Mouse (Mus musculus): ENCODE measurements around the gene Cdc14a. TPM values are rescaled to one million over a fixed set of nuclear protein-coding genes. Genes with fewer than 3 reads are reported as not detected.

Cdc14a gene
- total and polyA plus RNA-seq, 3 experiments: 2.6 to 5.9 TPM; not detected in 1

Other genes with a start within 250 kb of the Cdc14a start
- not detected in 2 replicates for gene Gpr88, start 170.5 kb downstream of the Cdc14a start, total RNA-seq (2012; rRNA removed)
- not detected for gene Gpr88, start 170.5 kb downstream of the Cdc14a start, polyA plus RNA-seq (2012; ENCODE audit: insufficient read depth in 1 of 2, insufficient read length in 2 of 2, low read depth in 1 of 2, low replicate concordance in 2 of 2, missing spikeins in 1 of 2)
- 68.3 and 72.9 TPM in 2 replicates for gene Rtca, start 84.2 kb upstream of the Cdc14a start, total RNA-seq (2012; rRNA removed)
- 100 to 1,000 TPM in 1 of 2 experiments, 10 to 100 TPM in 1; 68.6 to 307 TPM for gene Rtca, start 84.2 kb upstream of the Cdc14a start, polyA plus RNA-seq (2012; ENCODE audit: insufficient read depth in 1 of 2, insufficient read length in 2 of 2, low read depth in 1 of 2, low replicate concordance in 2 of 2, missing spikeins in 1 of 2)
- 12.7 and 15.3 TPM in 2 replicates for gene Dbt, start 89.0 kb upstream of the Cdc14a start, total RNA-seq (2012; rRNA removed)
- gene Dbt, start 89.0 kb upstream of the Cdc14a start, polyA plus RNA-seq (2012; ENCODE audit: insufficient read depth in 1 of 2, insufficient read length in 2 of 2, low read depth in 1 of 2, low replicate concordance in 2 of 2, missing spikeins in 1 of 2): 10 to 100 TPM in 1 of 2 experiments, not detected in 1; 13.2 TPM
- 0.39 and 0.65 TPM in 2 replicates for gene Lrrc39, start 138.9 kb upstream of the Cdc14a start, total RNA-seq (2012; rRNA removed)
- gene Lrrc39, start 138.9 kb upstream of the Cdc14a start, polyA plus RNA-seq (2012; ENCODE audit: insufficient read depth in 1 of 2, insufficient read length in 2 of 2, low read depth in 1 of 2, low replicate concordance in 2 of 2, missing spikeins in 1 of 2): under 1 TPM in 1 of 2 experiments, not detected in 1; 0.40 TPM
- gene Sass6, start 170.9 kb upstream of the Cdc14a start, total RNA-seq (2012; rRNA removed): 8.5 and 9.2 TPM in 2 replicates
- gene Sass6, start 170.9 kb upstream of the Cdc14a start, polyA plus RNA-seq (2012; ENCODE audit: insufficient read depth in 1 of 2, insufficient read length in 2 of 2, low read depth in 1 of 2, low replicate concordance in 2 of 2, missing spikeins in 1 of 2): 10 to 100 TPM in 1 of 2 experiments, not detected in 1; 15.4 TPM
- gene Trmt13, start 190.6 kb upstream of the Cdc14a start, total RNA-seq (2012; rRNA removed): 10.2 and 15.5 TPM in 2 replicates
- 10 to 100 TPM in 1 of 2 experiments, not detected in 1; 12.0 TPM for gene Trmt13, start 190.6 kb upstream of the Cdc14a start, polyA plus RNA-seq (2012; ENCODE audit: insufficient read depth in 1 of 2, insufficient read length in 2 of 2, low read depth in 1 of 2, low replicate concordance in 2 of 2, missing spikeins in 1 of 2)
- 36.8 and 39.2 TPM in 2 replicates for gene Mfsd14a, start 238.6 kb upstream of the Cdc14a start, total RNA-seq (2012; rRNA removed)
- gene Mfsd14a, start 238.6 kb upstream of the Cdc14a start, polyA plus RNA-seq (2012; ENCODE audit: insufficient read depth in 1 of 2, insufficient read length in 2 of 2, low read depth in 1 of 2, low replicate concordance in 2 of 2, missing spikeins in 1 of 2): 100 to 1,000 TPM in 1 of 2 experiments, 10 to 100 TPM in 1; 45.9 to 111 TPM